Comparison of ENCODE assay signal across 8 mouse cellular contexts in the genomic region with DNA sequence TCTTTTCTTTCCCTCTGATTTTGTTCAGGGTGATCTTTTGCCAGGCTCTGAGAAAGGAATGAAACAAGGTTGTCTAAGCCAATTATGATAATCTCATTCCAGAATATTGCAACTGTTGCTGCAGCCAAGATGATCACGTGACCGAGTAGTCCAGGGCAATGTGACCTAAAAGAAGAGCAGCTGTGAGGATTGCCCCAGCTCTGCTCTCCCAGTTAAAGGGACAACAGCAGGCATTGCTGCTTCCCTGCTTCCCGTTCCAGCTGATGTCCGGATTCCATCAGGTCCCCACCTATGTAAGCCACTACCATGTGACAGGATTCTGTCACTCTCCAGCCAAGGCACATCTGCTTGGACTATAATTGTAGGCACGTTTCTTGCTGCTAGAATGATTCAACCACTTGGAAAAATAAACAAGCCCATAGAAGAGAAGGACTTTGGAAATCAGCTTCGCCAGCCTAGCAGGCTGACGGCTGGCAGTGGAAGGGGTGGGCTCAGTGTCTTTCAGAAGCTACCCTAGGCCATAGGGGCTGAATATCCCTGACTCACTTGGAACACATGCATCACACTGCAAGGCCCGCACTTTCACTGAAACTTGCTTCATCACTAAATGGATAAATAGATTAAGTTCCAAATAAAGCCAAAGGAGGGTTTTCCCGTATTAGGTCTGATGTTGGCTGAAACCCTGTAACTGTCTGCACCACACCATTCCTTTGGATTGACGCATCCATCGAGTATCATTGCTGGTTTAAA. TPM values are rescaled to one million over a fixed set of nuclear protein-coding genes. Genes with fewer than 3 reads are reported as not detected.
DNase-seq lines count a peak whose midpoint lies in the region; ATAC-seq and TF ChIP-seq lines count a peak whose summit lies in the region.

No protein-coding gene starts in this region.

- no peak for TF ChIP-seq CTCF in liver, postnatal 0 days (IDR thresholded peaks at IDR 0.05; ENCODE audit: low read depth)
- TF ChIP-seq CTCF in left cerebral cortex, adult 2 months (IDR thresholded peaks at IDR 0.05), result no peak
- no peak for TF ChIP-seq CTCF in olfactory bulb, adult 2 months (IDR thresholded peaks at IDR 0.05; ENCODE audit: insufficient read depth, low read depth, low read length)

- TF ChIP-seq EP300 in liver, postnatal 0 days (IDR thresholded peaks at IDR 0.05; ENCODE audit: low read depth), result 0 out of 2 replicates have a peak, but pooled peaks have one; percentile 7

- H3K27ac ChIP-seq in liver, postnatal 0 days (ENCODE audit: low read depth), result peak overlapping the region; percentile 9; the same call in 1 of the 2 replicates
- H3K27ac ChIP-seq in heart, embryonic 14.5 days (replicated peaks in 1 of 2; ENCODE audit: control insufficient read depth in 1 of 2, insufficient read depth in 1 of 2, low read depth in 2 of 2, low read length in 2 of 2), result peak overlapping the region; percentile 9 to 61; a peak in 3 of 4 replicates
- peak overlapping the region; percentile 16 for H3K27ac ChIP-seq in left cerebral cortex, adult 2 months
- peak overlapping the region; percentile 80 for H3K27ac ChIP-seq in olfactory bulb, adult 2 months (ENCODE audit: insufficient read depth, low read depth, low read length)
- no peak overlapping the region for H3K27ac ChIP-seq in forebrain, embryonic 11.5 days (ENCODE audit: low read depth, low read length)

- H3K27me3 ChIP-seq in liver, postnatal 0 days (ENCODE audit: insufficient read depth, low read length), result no peaks in the 10 kb centered on the region
- no peaks in the 10 kb centered on the region for H3K27me3 ChIP-seq in heart, embryonic 14.5 days (ENCODE audit: control insufficient read depth, insufficient read depth, low read length)
- no peaks in the 10 kb centered on the region for H3K27me3 ChIP-seq in forebrain, embryonic 11.5 days (ENCODE audit: control insufficient read depth, insufficient read depth, low read length)

- no peaks in the 10 kb centered on the region for H3K36me3 ChIP-seq in liver, postnatal 0 days (replicated peaks; ENCODE audit: insufficient read depth, low read length)
- H3K36me3 ChIP-seq in heart, embryonic 14.5 days (ENCODE audit: control insufficient read depth, insufficient read depth, low read length), result no peaks in the 10 kb centered on the region
- H3K36me3 ChIP-seq in forebrain, embryonic 11.5 days (ENCODE audit: control insufficient read depth, insufficient read depth, low read length), result no peaks in the 10 kb centered on the region

- H3K4me3 ChIP-seq in liver, postnatal 0 days (ENCODE audit: low read depth, low read length), result no peak overlapping the region
- H3K4me3 ChIP-seq in heart, embryonic 14.5 days (ENCODE audit: control insufficient read depth in 1 of 2, insufficient read depth in 1 of 2, low read depth in 1 of 2, low read length in 2 of 2), result peak overlapping the region in 1 of 2 experiments; percentile 9; a peak in 2 of 4 replicates
- H3K4me3 ChIP-seq in left cerebral cortex, adult 2 months, result peak overlapping the region; percentile 33
- H3K4me3 ChIP-seq in olfactory bulb, adult 2 months (ENCODE audit: insufficient read depth, low read depth, low read length), result no peak overlapping the region
- no peak overlapping the region for H3K4me3 ChIP-seq in forebrain, embryonic 11.5 days (ENCODE audit: low read depth, low read length)

- TF ChIP-seq POLR2A in olfactory bulb, adult 2 months (IDR thresholded peaks at IDR 0.05; ENCODE audit: insufficient read depth, low read depth, low read length), result no peak

- DNase-seq in liver, postnatal 0 days, result peak; percentile 37
- DNase-seq in liver, result no peak
- DNase-seq in cerebellum, postnatal 10 days, result peak; percentile 40 to 48
- DNase-seq in left cerebral cortex, adult 2 months (ENCODE audit: extremely low spot score in 1 of 2, low spot score in 2 of 2), result peak; percentile 21 to 29
- DNase-seq in forebrain, embryonic 11.5 days (ENCODE audit: low spot score), result no peak
- DNase-seq in thymus, postnatal 10 days (ENCODE audit: low spot score in 2 of 2), result no peak

- peak overlapping the region; percentile 24; the same call in 1 of the 2 replicates for H3K4me2 ChIP-seq in liver, postnatal 0 days (ENCODE audit: low read depth, low read length)
- peak overlapping the region; percentile 52 for H3K4me2 ChIP-seq in heart, embryonic 14.5 days (ENCODE audit: low read length)
- H3K4me2 ChIP-seq in forebrain, embryonic 11.5 days (ENCODE audit: low read depth, low read length, severe bottlenecking), result no peak overlapping the region

- 48% methylated on average over 11 of the region's 11 CpGs for WGBS in liver, postnatal 0 days (ENCODE audit: insufficient replicate concordance)
- 47% methylated on average over 11 of the region's 11 CpGs for WGBS in heart, embryonic 14.5 days
- 36% methylated on average over 11 of the region's 11 CpGs for WGBS in olfactory bulb, adult 2 months
- 69% methylated on average over 11 of the region's 11 CpGs for WGBS in forebrain, embryonic 11.5 days

- intact Hi-C loops in left cerebral cortex, adult 2 months (cut with DNase I), result loop anchor here (1.0 kb wide), 1 partner anchor 19 kb away; no protein-coding TSS in a partner anchor

- no peaks in the 10 kb centered on the region for H3K9me3 ChIP-seq in liver, postnatal 0 days (ENCODE audit: low read length)
- no peaks in the 10 kb centered on the region for H3K9me3 ChIP-seq in heart, embryonic 14.5 days (ENCODE audit: control insufficient read depth, low read length)
- no peaks in the 10 kb centered on the region for H3K9me3 ChIP-seq in forebrain, embryonic 11.5 days (ENCODE audit: control insufficient read depth, low read length)

- peaks cover 23% of the 10 kb centered on the region for H3K4me1 ChIP-seq in liver, postnatal 0 days (ENCODE audit: insufficient read depth)
- H3K4me1 ChIP-seq in heart, embryonic 14.5 days (ENCODE audit: control insufficient read depth in 2 of 2, insufficient read depth in 2 of 2, low read length in 2 of 2), result peaks cover 8 to 21% of the 10 kb centered on the region in 2 experiments
- H3K4me1 ChIP-seq in olfactory bulb, adult 2 months (ENCODE audit: control insufficient read depth, insufficient read depth, low read length), result peaks cover 7% of the 10 kb centered on the region; the same call in 1 of the 2 replicates
- peaks cover 6% of the 10 kb centered on the region for H3K4me1 ChIP-seq in forebrain, embryonic 11.5 days (replicated peaks; ENCODE audit: control insufficient read depth, insufficient read depth, low read length)

- H3K9ac ChIP-seq in liver, postnatal 0 days (replicated peaks), result no peak overlapping the region
- H3K9ac ChIP-seq in heart, embryonic 14.5 days (ENCODE audit: low read length), result peak overlapping the region; percentile 44; the same call in 1 of the 2 replicates
- no peak overlapping the region for H3K9ac ChIP-seq in forebrain, embryonic 11.5 days (ENCODE audit: low read length)

- peak; percentile 34; the same call in 1 of the 2 replicates for ATAC-seq in liver, postnatal 0 days
- ATAC-seq in heart, embryonic 14.5 days (ENCODE audit: insufficient number of reproducible peaks, insufficient read depth, low FRiP score, low read depth), result no peak
- ATAC-seq in forebrain, embryonic 11.5 days (replicated peaks; ENCODE audit: low FRiP score), result no peak

RNA-seq across cellular contexts. Expression of a gene that starts 23.8 kb away (rescaled TPM):
- 19.8 and 24.2 TPM in 2 replicates for polyA plus RNA-seq in liver, postnatal 0 days (2015; fragmentation: Nextera tagmentation; extraction: Ambion mirVana)
- 10.9 and 11.1 TPM in 2 replicates for polyA plus RNA-seq in heart, embryonic 14.5 days (2014; fragmentation: Nextera tagmentation; extraction: Ambion mirVana)
- total RNA-seq in left cerebral cortex, adult 2 months (2021), result 10 to 100 TPM; 35.9 to 36.6 TPM
- polyA plus RNA-seq in olfactory bulb, adult 2 months (2012; ENCODE audit: insufficient read depth, insufficient read length, low replicate concordance, missing spikeins), result not detected in 2 replicates
- 19.8 and 20.2 TPM in 2 replicates for polyA plus RNA-seq in forebrain, embryonic 11.5 days (2014; fragmentation: Nextera tagmentation; extraction: Ambion mirVana)

Comparison
In these comparisons a context has a peak if more than half of its experiments do, and no peak if none do; other contexts are left out.
1. DNase-seq: peak in liver, postnatal 0 days (single experiment), cerebellum, postnatal 10 days (2 of 2) and left cerebral cortex, adult 2 months (2 of 2); none in liver (single experiment), forebrain, embryonic 11.5 days (single experiment) and thymus, postnatal 10 days (0 of 2).